Mouse (Mus musculus) left cerebral cortex, postnatal 36 days (tissue): Measurements from ENCODE around the gene Mtrex. TPM values are rescaled to one million over a fixed set of nuclear protein-coding genes. Genes with fewer than 3 reads are reported as not detected.

Experiments
- DNase-seq, 2 experiments: peaks; one replicate each; pipeline ENCODE4 v3.0.0; 2021 to 2022; ENCODE audit warnings: low spot score in 2 of 2, mixed read lengths in 1 of 2
- intact Hi-C: fragments of 180-260 bp; cut with DNase I; formaldehyde crosslinking; loops from one replicate; pipeline ENCODE4 v1.15.1; 2025
- total RNA-seq, 2 experiments: library from RNA; stranded (reverse); gene quantifications; 2 replicates each; pipeline ENCODE4 v1.2.3; 2021

Gene Mtrex
- total RNA-seq, 2 experiments from 2014 or later: 39.3 to 45.5 TPM

DNA sequence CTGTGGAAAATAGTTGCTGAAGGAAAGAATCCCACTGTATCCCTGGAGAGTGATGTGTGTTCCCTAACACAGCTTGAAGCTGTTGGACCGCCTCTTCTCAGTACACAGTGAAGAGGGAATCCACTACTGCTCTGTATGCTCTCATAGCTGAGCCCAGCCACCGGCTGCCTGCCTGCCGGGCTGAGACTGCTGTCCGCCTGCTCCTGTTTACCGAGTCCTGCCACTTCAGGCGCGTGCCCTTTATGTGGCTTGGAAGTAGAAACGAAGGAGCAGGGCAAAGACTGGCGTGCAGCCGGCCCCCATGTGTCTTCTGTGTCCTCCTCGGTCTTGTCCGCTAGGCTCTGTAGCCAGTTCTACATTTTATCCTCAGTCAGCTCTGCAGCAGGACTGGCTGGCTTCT is 92.1 kb downstream of the Mtrex start:
- DNase-seq: no peak
- intact Hi-C loops: no loop called here

- intact Hi-C loops: no loop called here
- no peak for DNase-seq
Measured at GRCm38 (mm10) chr13:112833895-112834263, 93.3 kb downstream of the Mtrex start.

- no peak for DNase-seq
- intact Hi-C loops: no loop called here
Measured at GRCm38 (mm10) chr13:112833253-112833894, 93.8 kb downstream of the Mtrex start.

GRCm38 (mm10) chr13:112832589-112832988 is 94.6 kb downstream of the Mtrex start:
- intact Hi-C loops: no loop called here
- DNase-seq: no peak

GRCm38 (mm10) chr13:112829619-112830018 is 97.6 kb downstream of the Mtrex start:
- intact Hi-C loops: no loop called here

GRCm38 (mm10) chr13:112825479-112825878 is 101.7 kb downstream of the Mtrex start:
- no peak for DNase-seq
- intact Hi-C loops: no loop called here

More at GRCm38 (mm10) chr13:112829619-112830018, 97.6 kb downstream of the Mtrex start:
- DNase-seq: no peak

DNA sequence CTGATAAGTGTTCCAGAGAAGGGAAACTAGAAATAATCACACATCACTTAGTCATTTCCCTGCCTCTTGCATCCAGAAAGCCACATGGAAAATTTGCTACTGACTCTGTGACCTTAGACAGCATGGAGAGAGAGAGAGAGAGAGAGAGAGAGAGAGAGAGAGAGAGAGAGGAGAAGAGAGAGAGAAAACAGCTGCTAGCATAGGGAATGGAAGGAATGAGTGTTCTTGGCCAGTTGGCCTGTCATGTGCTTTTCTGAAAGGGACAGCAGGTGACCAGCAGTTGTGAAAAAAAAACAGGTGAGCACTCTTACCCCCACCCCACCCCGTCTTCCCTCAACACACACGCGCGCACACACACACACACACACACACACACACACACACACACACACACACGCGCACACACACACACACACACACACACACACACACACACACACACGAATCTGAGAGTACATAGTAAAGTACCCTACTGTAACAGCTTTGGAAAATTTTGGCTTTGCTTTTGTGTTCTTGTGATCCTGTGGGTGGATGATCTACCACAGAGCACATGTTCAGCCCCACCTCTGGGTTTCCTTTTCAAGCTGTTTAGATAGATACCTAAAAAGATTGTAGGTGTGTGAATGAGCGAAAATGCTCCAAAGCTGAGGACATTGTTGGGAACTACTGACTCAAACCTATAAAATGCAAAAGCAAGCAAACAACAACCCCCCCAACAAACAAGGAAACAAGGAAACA is 103.1 kb downstream of the Mtrex start:
- intact Hi-C loops: no loop called here
- DNase-seq: no peak

GRCm38 (mm10) chr13:112823236-112823910 is 103.8 kb downstream of the Mtrex start:
- intact Hi-C loops: no loop called here
- no peak for DNase-seq

GRCm38 (mm10) chr13:112822413-112822812 is 104.8 kb downstream of the Mtrex start:
- DNase-seq: no peak
- intact Hi-C loops: no loop called here

- intact Hi-C loops: no loop called here
Measured at GRCm38 (mm10) chr13:112818125-112818524, 109.1 kb downstream of the Mtrex start.

More at GRCm38 (mm10) chr13:112818125-112818524, 109.1 kb downstream of the Mtrex start:
- DNase-seq: no peak

Other genes starting within 250 kb of the Mtrex start
- 10 to 100 TPM; 24.6 to 30.9 TPM for gene Plpp1, start 126.6 kb downstream of the Mtrex start, total RNA-seq
- 10 to 100 TPM; 19.1 to 21.0 TPM for gene Dhx29, start 56 bp upstream of the Mtrex start, total RNA-seq
- gene Ccno, start 60.4 kb upstream of the Mtrex start, total RNA-seq: 1 to 10 TPM; 1.7 to 1.8 TPM
- gene Mcidas, start 66.4 kb upstream of the Mtrex start, total RNA-seq: under 1 TPM; 0.39 to 0.69 TPM
- not detected for gene Cdc20b, start 107.7 kb upstream of the Mtrex start, total RNA-seq
- gene Gpx8, start 119.0 kb upstream of the Mtrex start, total RNA-seq: 1 to 10 TPM; 9.3 to 9.5 TPM
- gene Gzma, start 173.6 kb upstream of the Mtrex start, total RNA-seq: not detected